Mouse (Mus musculus): Measurements from ENCODE around the gene Olfr2. TPM values are rescaled to one million over a fixed set of nuclear protein-coding genes. Genes with fewer than 3 reads are reported as not detected.
"Not testable (repeated sequence)": the region's sequence is repeated elsewhere in the genome, so short reads cannot be mapped to it uniquely, and the experiment has no call there.

Olfr2 gene
- polyA plus RNA-seq, 1 experiment from 2014 or later = not detected

DNA sequence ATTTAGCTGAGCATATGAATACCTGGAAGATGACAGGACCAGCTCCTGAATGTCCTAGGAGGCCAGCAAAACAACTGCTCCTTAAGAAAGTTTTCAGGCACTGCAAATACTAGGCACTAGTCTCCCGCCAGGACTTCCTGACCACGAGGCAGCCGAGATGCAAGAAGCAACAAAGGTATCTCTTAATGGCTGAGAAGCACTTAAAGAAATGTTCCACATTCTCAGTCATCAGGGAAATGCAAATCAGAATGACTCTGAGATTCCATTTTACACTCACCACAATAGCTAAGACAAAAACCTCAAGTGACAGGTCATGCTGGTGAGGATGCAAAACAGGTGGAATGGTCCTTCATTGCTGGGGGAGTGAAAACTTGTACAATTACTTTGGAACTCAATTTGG lies 20.6 kb downstream of the Olfr2 start:
- no peak for ATAC-seq (ENCODE audit: insufficient number of reproducible peaks, insufficient read depth, low FRiP score, low read depth)
- Histone ChIP-seq H3K4me1 (ENCODE audit: control insufficient read depth, insufficient read depth, low read length) (no peaks in the 10 kb centered on the region), H3K9me3 (ENCODE audit: control insufficient read depth, low read depth, low read length) (no peaks in the 10 kb centered on the region), H3K9ac (replicated peaks; ENCODE audit: low read depth, low read length) (no peak overlapping the region), H3K27ac (ENCODE audit: low read length) (no peak overlapping the region), H3K4me3 (ENCODE audit: low read depth, low read length) (no peak overlapping the region), H3K4me2 (replicated peaks; ENCODE audit: low read depth, low read length) (no peak overlapping the region), H3K36me3 (ENCODE audit: control insufficient read depth, insufficient read depth, low read length) (no peaks in the 10 kb centered on the region), H3K27me3 (ENCODE audit: control insufficient read depth, insufficient read depth, low read length) (no peaks in the 10 kb centered on the region)
- WGBS = 76% methylated on average over 3 of the region's 3 CpGs

DNA sequence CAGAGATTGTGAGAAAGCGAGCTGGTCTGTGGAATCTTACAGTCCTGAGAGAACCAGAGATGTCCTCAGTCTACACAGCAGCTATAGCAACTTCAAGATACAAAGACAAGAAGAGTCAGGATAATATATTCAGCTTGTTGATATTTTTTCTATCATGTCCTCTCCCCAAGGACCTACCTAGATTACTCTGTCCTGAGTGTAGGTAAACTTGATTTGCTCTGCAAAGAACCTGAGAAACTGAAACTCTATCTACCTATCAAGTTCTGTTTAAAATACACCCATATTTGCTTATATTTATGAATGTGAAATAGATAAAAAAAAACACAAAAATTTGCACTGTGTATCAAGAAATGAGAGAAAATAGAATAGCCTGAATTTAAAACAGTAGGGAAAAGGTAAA lies 30.5 kb downstream of the Olfr2 start, which contains the start of gene Olfr711:
Gene Olfr711 (minus strand): TSS at position 101 of the 400 bp plus-strand sequence.
- Histone ChIP-seq H3K36me3 (ENCODE audit: control insufficient read depth, insufficient read depth, low read length) (no peaks in the 10 kb centered on the region), H3K27ac (ENCODE audit: low read length) (no peak within 1 kb of the TSS), H3K9me3 (ENCODE audit: control insufficient read depth, low read depth, low read length) (no peaks in the 10 kb centered on the region), H3K4me3 (ENCODE audit: low read depth, low read length) (no peak within 1 kb of the TSS), H3K9ac (replicated peaks; ENCODE audit: low read depth, low read length) (no peak within 1 kb of the TSS), H3K4me2 (replicated peaks; ENCODE audit: low read depth, low read length) (no peak within 1 kb of the TSS), H3K4me1 (ENCODE audit: control insufficient read depth, insufficient read depth, low read length) (no peaks in the 10 kb centered on the region), H3K27me3 (ENCODE audit: control insufficient read depth, insufficient read depth, low read length) (no peaks in the 10 kb centered on the region)
- ATAC-seq (ENCODE audit: insufficient number of reproducible peaks, insufficient read depth, low FRiP score, low read depth) = no peak
- WGBS = 57% methylated on average over 1 of the region's 1 CpGs

DNA sequence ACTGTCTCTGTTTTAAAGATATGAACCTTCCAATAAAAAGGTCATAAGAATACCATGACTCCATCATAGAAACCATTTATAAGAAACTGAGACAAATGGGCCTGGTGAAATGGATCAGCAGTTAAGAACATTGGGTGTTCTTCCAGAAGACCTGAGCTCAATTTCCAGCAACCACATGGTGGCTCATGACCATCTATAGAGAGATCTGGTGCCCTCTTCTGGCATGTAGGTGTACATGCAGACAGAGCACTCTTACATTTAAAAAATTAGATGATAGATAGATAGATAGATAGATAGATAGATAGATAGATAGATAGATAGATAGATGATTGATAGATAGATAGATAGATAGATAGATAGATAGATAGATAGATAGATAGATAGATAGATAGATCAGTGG lies 38.4 kb downstream of the Olfr2 start:
- H3K36me3 ChIP-seq (ENCODE audit: control insufficient read depth, insufficient read depth, low read length); H3K9ac ChIP-seq (replicated peaks; ENCODE audit: low read depth, low read length); ATAC-seq (ENCODE audit: insufficient number of reproducible peaks, insufficient read depth, low FRiP score, low read depth); H3K4me3 ChIP-seq (ENCODE audit: low read depth, low read length); H3K27me3 ChIP-seq (ENCODE audit: control insufficient read depth, insufficient read depth, low read length); H3K4me1 ChIP-seq (ENCODE audit: control insufficient read depth, insufficient read depth, low read length); H3K9me3 ChIP-seq (ENCODE audit: control insufficient read depth, low read depth, low read length); H3K4me2 ChIP-seq (replicated peaks; ENCODE audit: low read depth, low read length); H3K27ac ChIP-seq (ENCODE audit: low read length): not testable (repeated sequence)

- no peak within 1 kb of the TSS for H3K4me2 ChIP-seq (replicated peaks; ENCODE audit: low read depth, low read length)
- H3K27ac ChIP-seq (ENCODE audit: low read length) = no peak within 1 kb of the TSS
- H3K4me3 ChIP-seq (ENCODE audit: low read depth, low read length) = no peak within 1 kb of the TSS
- no peak for ATAC-seq (ENCODE audit: insufficient number of reproducible peaks, insufficient read depth, low FRiP score, low read depth)
- no peak within 1 kb of the TSS for H3K9ac ChIP-seq (replicated peaks; ENCODE audit: low read depth, low read length)
- no peaks in the 10 kb centered on the region for H3K9me3 ChIP-seq (ENCODE audit: control insufficient read depth, low read depth, low read length)
- H3K4me1 ChIP-seq (ENCODE audit: control insufficient read depth, insufficient read depth, low read length) = no peaks in the 10 kb centered on the region
- H3K36me3 ChIP-seq (ENCODE audit: control insufficient read depth, insufficient read depth, low read length) = no peaks in the 10 kb centered on the region
- 81% methylated on average over 1 of the region's 1 CpGs for WGBS
- H3K27me3 ChIP-seq (ENCODE audit: control insufficient read depth, insufficient read depth, low read length) = no peaks in the 10 kb centered on the region
Measured at GRCm38 (mm10) chr7:106963837-106964236, 42.0 kb downstream of the Olfr2 start, which contains the start of gene Olfr6. Gene Olfr6, minus strand, starts transcription at chr7:106963937.

DNA sequence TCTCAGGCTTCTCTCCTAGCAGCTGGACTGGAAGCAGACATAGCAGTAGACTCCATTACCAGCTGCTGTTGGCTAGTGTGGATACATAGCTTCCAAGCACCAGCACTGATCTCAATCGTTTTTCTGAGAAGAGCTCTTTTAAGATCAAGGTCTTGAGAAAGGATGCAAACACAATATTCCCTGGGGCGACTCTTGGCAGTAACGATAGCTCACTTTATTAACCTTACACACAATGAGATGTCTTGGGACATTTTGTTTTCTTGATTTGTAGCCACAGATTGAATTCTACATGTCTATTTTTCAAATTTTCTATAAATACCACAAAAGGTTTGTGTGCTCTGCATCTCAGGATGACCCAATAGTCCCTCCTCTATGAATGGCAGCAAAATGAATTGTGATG lies 57.7 kb downstream of the Olfr2 start, which contains the start of gene Olfr710:
Gene Olfr710 (minus strand): TSS at position 101 of the 400 bp plus-strand sequence.
- Histone ChIP-seq H3K4me2 (replicated peaks; ENCODE audit: low read depth, low read length) (no peak within 1 kb of the TSS), H3K27ac (ENCODE audit: low read length) (no peak within 1 kb of the TSS), H3K9me3 (ENCODE audit: control insufficient read depth, low read depth, low read length) (no peaks in the 10 kb centered on the region), H3K36me3 (ENCODE audit: control insufficient read depth, insufficient read depth, low read length) (no peaks in the 10 kb centered on the region), H3K9ac (replicated peaks; ENCODE audit: low read depth, low read length) (no peak within 1 kb of the TSS), H3K27me3 (ENCODE audit: control insufficient read depth, insufficient read depth, low read length) (no peaks in the 10 kb centered on the region), H3K4me1 (ENCODE audit: control insufficient read depth, insufficient read depth, low read length) (no peaks in the 10 kb centered on the region), H3K4me3 (ENCODE audit: low read depth, low read length) (no peak within 1 kb of the TSS)
- 79% methylated on average over 3 of the region's 3 CpGs for WGBS
- ATAC-seq (ENCODE audit: insufficient number of reproducible peaks, insufficient read depth, low FRiP score, low read depth) = no peak

Other genes starting within 250 kb of the Olfr2 start
- gene Olfr699, start 212.9 kb downstream of the Olfr2 start, polyA plus RNA-seq (2014; fragmentation: Nextera tagmentation; extraction: Ambion mirVana) = not detected in 2 replicates
- gene Olfr700, start 197.2 kb downstream of the Olfr2 start, polyA plus RNA-seq (2014; fragmentation: Nextera tagmentation; extraction: Ambion mirVana) = not detected in 2 replicates
- gene Olfr701, start 191.9 kb downstream of the Olfr2 start, polyA plus RNA-seq (2014; fragmentation: Nextera tagmentation; extraction: Ambion mirVana) = not detected in 2 replicates
- not detected in 2 replicates for gene Olfr702, start 172.2 kb downstream of the Olfr2 start, polyA plus RNA-seq (2014; fragmentation: Nextera tagmentation; extraction: Ambion mirVana)
- gene Olfr703, start 162.7 kb downstream of the Olfr2 start, polyA plus RNA-seq (2014; fragmentation: Nextera tagmentation; extraction: Ambion mirVana) = not detected in 2 replicates
- gene Olfr704, start 142.9 kb downstream of the Olfr2 start, polyA plus RNA-seq (2014; fragmentation: Nextera tagmentation; extraction: Ambion mirVana) = not detected in 2 replicates
- gene Olfr705, start 129.2 kb downstream of the Olfr2 start, polyA plus RNA-seq (2014; fragmentation: Nextera tagmentation; extraction: Ambion mirVana) = not detected in 2 replicates
- not detected in 2 replicates for gene Olfr706, start 117.9 kb downstream of the Olfr2 start, polyA plus RNA-seq (2014; fragmentation: Nextera tagmentation; extraction: Ambion mirVana)
- not detected in 2 replicates for gene Olfr707, start 104.8 kb downstream of the Olfr2 start, polyA plus RNA-seq (2014; fragmentation: Nextera tagmentation; extraction: Ambion mirVana)
- not detected in 2 replicates for gene Olfr1532-ps1, start 98.1 kb downstream of the Olfr2 start, polyA plus RNA-seq (2014; fragmentation: Nextera tagmentation; extraction: Ambion mirVana)
- gene Olfr709-ps1, start 73.9 kb downstream of the Olfr2 start, polyA plus RNA-seq (2014; fragmentation: Nextera tagmentation; extraction: Ambion mirVana) = not detected in 2 replicates
- not detected in 2 replicates for gene Olfr710, start 57.8 kb downstream of the Olfr2 start, polyA plus RNA-seq (2014; fragmentation: Nextera tagmentation; extraction: Ambion mirVana)
- not detected in 2 replicates for gene Olfr6, start 42.1 kb downstream of the Olfr2 start, polyA plus RNA-seq (2014; fragmentation: Nextera tagmentation; extraction: Ambion mirVana)
- not detected in 2 replicates for gene Olfr711, start 30.6 kb downstream of the Olfr2 start, polyA plus RNA-seq (2014; fragmentation: Nextera tagmentation; extraction: Ambion mirVana)
- gene Olfr713, start 25.1 kb upstream of the Olfr2 start, polyA plus RNA-seq (2014; fragmentation: Nextera tagmentation; extraction: Ambion mirVana) = not detected in 2 replicates
- gene Olfr714, start 64.9 kb upstream of the Olfr2 start, polyA plus RNA-seq (2014; fragmentation: Nextera tagmentation; extraction: Ambion mirVana) = not detected in 2 replicates
- gene Olfr17, start 87.1 kb upstream of the Olfr2 start, polyA plus RNA-seq (2014; fragmentation: Nextera tagmentation; extraction: Ambion mirVana) = not detected in 2 replicates
- gene Olfr715b, start 104.3 kb upstream of the Olfr2 start, polyA plus RNA-seq (2014; fragmentation: Nextera tagmentation; extraction: Ambion mirVana) = not detected in 2 replicates
- gene Olfr715, start 125.0 kb upstream of the Olfr2 start, polyA plus RNA-seq (2014; fragmentation: Nextera tagmentation; extraction: Ambion mirVana) = not detected in 2 replicates
- gene Olfr716, start 132.3 kb upstream of the Olfr2 start, polyA plus RNA-seq (2014; fragmentation: Nextera tagmentation; extraction: Ambion mirVana) = not detected in 2 replicates
- gene Nlrp14, start 160.9 kb upstream of the Olfr2 start, polyA plus RNA-seq (2014; fragmentation: Nextera tagmentation; extraction: Ambion mirVana) = not detected in 2 replicates
- gene Rbmxl2, start 203.4 kb upstream of the Olfr2 start, polyA plus RNA-seq (2014; fragmentation: Nextera tagmentation; extraction: Ambion mirVana) = not detected in 2 replicates